Mouse (Mus musculus): ENCODE data around the gene Nde1. TPM values are rescaled to one million over a fixed set of nuclear protein-coding genes. Genes with fewer than 3 reads are reported as not detected.

Gene Nde1
- polyA plus RNA-seq, 1 experiment from 2014 or later = 37.7 TPM

GRCm38 (mm10) chr16:14158936-14159745 is 3.9 kb upstream of the Nde1 start:
- H3K9me3 ChIP-seq (ENCODE audit: low read length) = no peaks in the 10 kb centered on the region
- no peaks in the 10 kb centered on the region for H3K27me3 ChIP-seq (replicated peaks; ENCODE audit: insufficient read depth, low read length)
- TF ChIP-seq EP300 (IDR thresholded peaks at IDR 0.05) (no peak; the same call in 1 of the 2 replicates), CTCF (IDR thresholded peaks at IDR 0.05) (no peak)
- ATAC-seq = peak; percentile 93
- H3K4me2 ChIP-seq (replicated peaks; ENCODE audit: low read depth, low read length) = peak overlapping the region; percentile 74
- H3K9ac ChIP-seq (replicated peaks; ENCODE audit: low read depth) = peak overlapping the region; percentile 75
- H3K27ac ChIP-seq (ENCODE audit: low read length) = peak overlapping the region; percentile 98
- WGBS = 4% methylated on average over 54 of the region's 58 CpGs
- no peaks in the 10 kb centered on the region for H3K36me3 ChIP-seq (ENCODE audit: insufficient read depth, low read length)
- peak overlapping the region; percentile 73 for H3K4me3 ChIP-seq (ENCODE audit: low read depth, low read length)
- peaks cover 19% of the 10 kb centered on the region for H3K4me1 ChIP-seq (ENCODE audit: insufficient read depth, low read depth, low read length)
- DNase-seq (ENCODE audit: low spot score) = peak; percentile 100

GRCm38 (mm10) chr16:14159746-14160131 is 3.3 kb upstream of the Nde1 start:
- Histone ChIP-seq H3K4me1 (ENCODE audit: insufficient read depth, low read depth, low read length) (peaks cover 19% of the 10 kb centered on the region), H3K36me3 (ENCODE audit: insufficient read depth, low read length) (no peaks in the 10 kb centered on the region), H3K27me3 (replicated peaks; ENCODE audit: insufficient read depth, low read length) (no peaks in the 10 kb centered on the region), H3K9me3 (ENCODE audit: low read length) (no peaks in the 10 kb centered on the region), H3K9ac (replicated peaks; ENCODE audit: low read depth) (peak overlapping the region; percentile 75), H3K27ac (ENCODE audit: low read length) (peak overlapping the region; percentile 98), H3K4me3 (ENCODE audit: low read depth, low read length) (peak overlapping the region; percentile 68), H3K4me2 (replicated peaks; ENCODE audit: low read depth, low read length) (peak overlapping the region; percentile 71)
- peak; percentile 13 for ATAC-seq
- DNase-seq (ENCODE audit: low spot score) = peak; percentile 94
- TF ChIP-seq EP300 (IDR thresholded peaks at IDR 0.05) = no peak
- TF ChIP-seq CTCF (IDR thresholded peaks at IDR 0.05) = peak; percentile 91
- WGBS = under 1% methylated on average over 10 of the region's 10 CpGs

GRCm38 (mm10) chr16:14160941-14161340 is 2.1 kb upstream of the Nde1 start:
- Histone ChIP-seq H3K36me3 (ENCODE audit: insufficient read depth, low read length) (no peaks in the 10 kb centered on the region), H3K9me3 (ENCODE audit: low read length) (no peaks in the 10 kb centered on the region), H3K4me3 (ENCODE audit: low read depth, low read length) (no peak overlapping the region), H3K4me2 (replicated peaks; ENCODE audit: low read depth, low read length) (no peak overlapping the region), H3K27me3 (replicated peaks; ENCODE audit: insufficient read depth, low read length) (no peaks in the 10 kb centered on the region), H3K4me1 (ENCODE audit: insufficient read depth, low read depth, low read length) (peaks cover 19% of the 10 kb centered on the region), H3K27ac (ENCODE audit: low read length) (no peak overlapping the region), H3K9ac (replicated peaks; ENCODE audit: low read depth) (no peak overlapping the region)
- 82% methylated on average over 1 of the region's 1 CpGs for WGBS
- ATAC-seq = no peak
- no peak for DNase-seq (ENCODE audit: low spot score)
- TF ChIP-seq CTCF (IDR thresholded peaks at IDR 0.05) = no peak
- no peak for TF ChIP-seq EP300 (IDR thresholded peaks at IDR 0.05)

- peak overlapping the region; percentile 74 for H3K4me2 ChIP-seq (replicated peaks; ENCODE audit: low read depth, low read length)
- H3K9ac ChIP-seq (replicated peaks; ENCODE audit: low read depth) = peak overlapping the region; percentile 69
- ATAC-seq = no peak
- WGBS = 1% methylated on average over 10 of the region's 10 CpGs
- peak overlapping the region; percentile 62 for H3K4me3 ChIP-seq (ENCODE audit: low read depth, low read length)
- no peaks in the 10 kb centered on the region for H3K9me3 ChIP-seq (ENCODE audit: low read length)
- H3K36me3 ChIP-seq (ENCODE audit: insufficient read depth, low read length) = no peaks in the 10 kb centered on the region
- H3K27me3 ChIP-seq (replicated peaks; ENCODE audit: insufficient read depth, low read length) = no peaks in the 10 kb centered on the region
- peaks cover 8% of the 10 kb centered on the region; the same call in 1 of the 2 replicates for H3K4me1 ChIP-seq (ENCODE audit: insufficient read depth, low read depth, low read length)
- TF ChIP-seq CTCF (IDR thresholded peaks at IDR 0.05) (no peak), EP300 (IDR thresholded peaks at IDR 0.05) (no peak)
- DNase-seq (ENCODE audit: low spot score) = peak; percentile 40
- peak overlapping the region; percentile 89 for H3K27ac ChIP-seq (ENCODE audit: low read length)
These were observed 656 bp downstream of the Nde1 start for GRCm38 (mm10) chr16:14163731-14164130.

- Histone ChIP-seq H3K27ac (ENCODE audit: low read length) (no peak overlapping the region), H3K4me2 (replicated peaks; ENCODE audit: low read depth, low read length) (no peak overlapping the region), H3K9me3 (ENCODE audit: low read length) (no peaks in the 10 kb centered on the region), H3K9ac (replicated peaks; ENCODE audit: low read depth) (no peak overlapping the region), H3K4me3 (ENCODE audit: low read depth, low read length) (no peak overlapping the region), H3K4me1 (ENCODE audit: insufficient read depth, low read depth, low read length) (peaks cover 8% of the 10 kb centered on the region; the same call in 1 of the 2 replicates), H3K27me3 (replicated peaks; ENCODE audit: insufficient read depth, low read length) (no peaks in the 10 kb centered on the region), H3K36me3 (ENCODE audit: insufficient read depth, low read length) (no peaks in the 10 kb centered on the region; the same call in 1 of the 2 replicates)
- 77% methylated on average over 4 of the region's 4 CpGs for WGBS
- ATAC-seq (no peak), DNase-seq (ENCODE audit: low spot score) (no peak)
- no peak for TF ChIP-seq CTCF (IDR thresholded peaks at IDR 0.05)
- no peak for TF ChIP-seq EP300 (IDR thresholded peaks at IDR 0.05)
These were observed 3.4 kb downstream of the Nde1 start for GRCm38 (mm10) chr16:14166490-14166889.

GRCm38 (mm10) chr16:14169706-14170105 is 6.6 kb downstream of the Nde1 start:
- Histone ChIP-seq H3K4me1 (ENCODE audit: insufficient read depth, low read depth, low read length) (no peaks in the 10 kb centered on the region), H3K36me3 (ENCODE audit: insufficient read depth, low read length) (peaks cover 17% of the 10 kb centered on the region), H3K4me3 (ENCODE audit: low read depth, low read length) (no peak overlapping the region), H3K4me2 (replicated peaks; ENCODE audit: low read depth, low read length) (no peak overlapping the region), H3K9ac (replicated peaks; ENCODE audit: low read depth) (no peak overlapping the region), H3K27me3 (replicated peaks; ENCODE audit: insufficient read depth, low read length) (no peaks in the 10 kb centered on the region), H3K27ac (ENCODE audit: low read length) (no peak overlapping the region), H3K9me3 (ENCODE audit: low read length) (no peaks in the 10 kb centered on the region)
- ATAC-seq (no peak), DNase-seq (ENCODE audit: low spot score) (no peak)
- 87% methylated on average over 1 of the region's 1 CpGs for WGBS
- TF ChIP-seq EP300 (IDR thresholded peaks at IDR 0.05) (no peak), CTCF (IDR thresholded peaks at IDR 0.05) (no peak)
